Mouse (Mus musculus) myocyte (in vitro differentiated cells): ENCODE data around the gene Tomm34. TPM values are rescaled to one million over a fixed set of nuclear protein-coding genes. Genes with fewer than 3 reads are reported as not detected.
A peak's percentile ranks its signal among the peaks of the same experiment; 100 is the strongest.

Source experiments
- H3K27me3 ChIP-seq: one replicate; pipeline ENCODE4 v1.6.1; 2011; ENCODE audit not compliant: control insufficient read depth, insufficient read depth, insufficient read length
- H3K36me3 ChIP-seq: one replicate; pipeline ENCODE4 v1.6.1; 2011; ENCODE audit not compliant: control insufficient read depth, insufficient read depth
- H3K4me2 ChIP-seq: one replicate; pipeline ENCODE4 v1.6.1; 2011; ENCODE audit warnings: low read depth, control low read depth
- H3K4me3 ChIP-seq: one replicate; pipeline ENCODE4 v1.5.1; 2011; ENCODE audit warnings: mild to moderate bottlenecking, control low read depth, moderate library complexity
- H3K79me2 ChIP-seq: one replicate; pipeline ENCODE4 v1.6.1; 2011; ENCODE audit not compliant: control insufficient read depth, insufficient read depth
- H3ac ChIP-seq: one replicate; pipeline ENCODE4 v1.6.1; 2011; ENCODE audit not compliant: control insufficient read depth, insufficient read length
- CEBPB ChIP-seq: IDR thresholded peaks from 2 replicates; pipeline ENCODE4 v1.6.1; 2011; ENCODE audit warnings: mild to moderate bottlenecking, moderate library complexity; ENCODE audit not compliant: poor library complexity, insufficient read depth, severe bottlenecking
- E2F4 ChIP-seq: IDR thresholded peaks from one replicate; pipeline ENCODE4 v1.6.1; 2011; ENCODE audit warnings: mild to moderate bottlenecking, control low read depth, moderate library complexity; ENCODE audit not compliant: insufficient read depth
- MAX ChIP-seq: IDR thresholded peaks from one replicate; pipeline ENCODE4 v1.6.1; 2011; ENCODE audit warnings: low read depth, mild to moderate bottlenecking, control low read depth
- MYOD1 ChIP-seq, 3 experiments: IDR thresholded peaks; one replicate each; pipeline ENCODE4 v1.6.1; 2011; ENCODE audit warnings: control low read depth in 2 of 3, low read depth in 2 of 3, mild to moderate bottlenecking in 2 of 3, moderate library complexity in 1 of 3; ENCODE audit not compliant: insufficient read length in 2 of 3, control insufficient read depth in 1 of 3
- MYOG ChIP-seq, 3 experiments: IDR thresholded peaks; one replicate each; pipeline ENCODE4 v1.6.1; 2011; ENCODE audit warnings: control low read depth in 2 of 3, low read depth in 2 of 3, mild to moderate bottlenecking in 2 of 3; ENCODE audit not compliant: insufficient read length in 2 of 3, control insufficient read depth in 1 of 3, insufficient read depth in 1 of 3
- POLR2A ChIP-seq: IDR thresholded peaks from one replicate; pipeline ENCODE4 v1.6.1; 2011; ENCODE audit warnings: low read depth, mild to moderate bottlenecking, control low read depth, moderate library complexity; ENCODE audit not compliant: insufficient read length
- POLR2AphosphoS2 ChIP-seq: IDR thresholded peaks from one replicate; pipeline ENCODE4 v1.6.1; 2011; ENCODE audit warnings: low read depth, control low read depth; ENCODE audit not compliant: insufficient read length
- REST ChIP-seq: IDR thresholded peaks from one replicate; pipeline ENCODE4 v1.6.1; 2011; ENCODE audit warnings: mild to moderate bottlenecking, control low read depth, moderate library complexity; ENCODE audit not compliant: insufficient read depth, insufficient read length
- SRF ChIP-seq: IDR thresholded peaks from one replicate; pipeline ENCODE4 v1.6.1; 2011; ENCODE audit warnings: low read depth; ENCODE audit not compliant: control insufficient read depth, insufficient read length
- TCF12 ChIP-seq: IDR thresholded peaks from one replicate; pipeline ENCODE4 v1.6.1; 2011; ENCODE audit warnings: mild to moderate bottlenecking, control low read depth; ENCODE audit not compliant: poor library complexity, insufficient read depth, severe bottlenecking
- TCF3 ChIP-seq: IDR thresholded peaks from one replicate; pipeline ENCODE4 v1.6.1; 2011; ENCODE audit warnings: low read depth, control low read depth; ENCODE audit not compliant: insufficient read length
- USF1 ChIP-seq: IDR thresholded peaks from one replicate; pipeline ENCODE4 v1.6.1; 2011; ENCODE audit warnings: low read depth, mild to moderate bottlenecking, control low read depth, moderate library complexity
- polyA plus RNA-seq: library from polyadenylated mRNA; unstranded; fragments of >200 nt; fragmentation: generic; extraction: Trizol; gene quantifications from one replicate; pipeline ENCODE4 v1.2.1, GENCODE M21; 2012; ENCODE audit warnings: missing spikeins

Gene Tomm34
- polyA plus RNA-seq, 1 experiment: 24.1 TPM

DNA sequence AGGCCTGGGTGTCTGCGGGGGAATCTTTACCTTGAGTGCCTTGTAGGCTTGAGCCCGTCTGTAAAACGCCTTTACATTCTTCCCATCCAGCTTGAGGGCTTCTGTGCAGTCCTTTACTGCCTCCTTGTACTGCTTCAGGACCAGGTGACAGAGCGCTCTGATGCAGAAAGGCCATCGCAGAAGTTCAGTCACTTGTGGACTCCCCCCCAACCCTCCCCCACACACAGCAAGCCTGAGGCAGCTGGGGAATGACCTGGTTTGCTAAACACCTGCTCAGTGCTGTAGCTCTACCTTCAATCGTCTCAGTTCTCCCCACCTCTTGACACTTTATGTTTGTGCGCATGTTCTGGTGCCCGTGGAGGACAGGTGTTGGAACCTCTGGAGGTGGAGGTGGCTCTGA, 16.3 kb downstream of the Tomm34 start:
- TF ChIP-seq TCF12 (no peak), SRF (no peak)
- Histone ChIP-seq H3ac (no peak overlapping the region), H3K79me2 (no peaks in the 10 kb centered on the region), H3K4me2 (no peak overlapping the region), H3K4me3 (no peak overlapping the region), H3K27me3 (no peaks in the 10 kb centered on the region), H3K36me3 (peaks cover 31% of the 10 kb centered on the region)

DNA sequence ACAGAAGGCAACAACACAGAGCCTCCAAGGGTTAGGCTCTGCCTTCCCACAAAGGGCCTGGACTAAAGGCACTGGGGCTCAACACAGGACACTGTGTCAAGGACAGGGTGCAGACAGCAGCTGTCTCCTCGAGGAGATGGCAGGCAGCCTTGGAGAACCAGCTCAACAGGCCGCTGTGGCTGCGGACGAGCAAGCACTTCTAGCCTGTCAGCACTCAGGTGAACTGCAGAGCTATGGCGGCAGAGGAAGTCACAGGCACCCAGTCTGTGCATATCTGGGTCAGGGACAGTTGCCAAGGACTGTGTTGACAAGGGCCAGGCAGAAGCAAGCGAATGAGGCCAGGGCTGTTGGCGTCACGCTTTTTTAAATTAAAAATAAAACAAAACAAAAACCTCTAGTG, 17.2 kb downstream of the Tomm34 start:
- H3ac ChIP-seq: no peak overlapping the region
- TF ChIP-seq POLR2AphosphoS2 (no peak), MYOD1 (IDR thresholded peaks at IDR 0.05; ENCODE audit: control insufficient read depth in 1 of 3, insufficient read length in 2 of 3, low read depth in 2 of 3) (peak in 1 of 3 experiments; percentile 17), E2F4 (no peak), MYOG (IDR thresholded peaks at IDR 0.05; ENCODE audit: control insufficient read depth in 1 of 3, insufficient read depth in 1 of 3, insufficient read length in 2 of 3, low read depth in 2 of 3) (peak in 1 of 3 experiments; percentile 52), MAX (no peak), SRF (no peak), POLR2A (no peak)
- H3K79me2 ChIP-seq: no peaks in the 10 kb centered on the region
- no peak overlapping the region for H3K4me2 ChIP-seq
- no peak overlapping the region for H3K4me3 ChIP-seq
- peaks cover 30% of the 10 kb centered on the region for H3K36me3 ChIP-seq
- H3K27me3 ChIP-seq: no peaks in the 10 kb centered on the region

DNA sequence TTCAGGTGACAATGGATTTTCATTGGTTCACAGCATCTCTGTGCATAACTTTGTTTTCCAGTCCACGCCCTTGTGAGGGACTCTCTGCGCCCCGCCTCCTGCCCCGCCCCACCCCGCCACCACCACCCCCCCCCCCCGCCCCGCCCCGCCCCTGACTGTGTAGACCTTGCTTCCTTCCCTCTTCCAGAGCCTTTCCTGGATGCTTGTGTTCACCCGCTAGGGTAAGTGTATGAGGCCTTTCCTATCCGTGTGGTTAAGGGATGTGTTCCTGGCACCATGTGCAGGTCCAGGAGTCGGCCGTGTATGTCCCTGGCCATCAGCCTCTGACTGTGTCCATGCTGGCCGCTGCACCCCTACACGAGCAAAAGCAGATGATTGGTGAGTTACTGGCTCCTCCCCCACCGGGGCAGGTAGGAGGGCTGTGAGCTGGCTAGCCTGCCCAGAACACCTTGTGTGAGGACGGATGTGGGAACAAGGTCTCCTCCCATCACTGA, 23.7 kb downstream of the Tomm34 start:
- H3K79me2 ChIP-seq: no peaks in the 10 kb centered on the region
- H3K4me3 ChIP-seq: no peak overlapping the region
- H3K4me2 ChIP-seq: no peak overlapping the region
- no peak overlapping the region for H3ac ChIP-seq
- no peaks in the 10 kb centered on the region for H3K27me3 ChIP-seq
- TF ChIP-seq POLR2AphosphoS2: no peak
- TF ChIP-seq REST: no peak
- TF ChIP-seq E2F4: no peak
- no peak for TF ChIP-seq SRF
- no peak for TF ChIP-seq USF1
- no peak for TF ChIP-seq CEBPB
- no peak for TF ChIP-seq POLR2A
- no peak for TF ChIP-seq MAX
- no peak for TF ChIP-seq MYOD1 (IDR thresholded peaks at IDR 0.05; ENCODE audit: control insufficient read depth in 1 of 3, insufficient read length in 2 of 3, low read depth in 2 of 3)
- no peak for TF ChIP-seq MYOG (IDR thresholded peaks at IDR 0.05; ENCODE audit: control insufficient read depth in 1 of 3, insufficient read depth in 1 of 3, insufficient read length in 2 of 3, low read depth in 2 of 3)
- no peak for TF ChIP-seq TCF12
- no peak for TF ChIP-seq TCF3
- peaks cover 7% of the 10 kb centered on the region for H3K36me3 ChIP-seq

DNA sequence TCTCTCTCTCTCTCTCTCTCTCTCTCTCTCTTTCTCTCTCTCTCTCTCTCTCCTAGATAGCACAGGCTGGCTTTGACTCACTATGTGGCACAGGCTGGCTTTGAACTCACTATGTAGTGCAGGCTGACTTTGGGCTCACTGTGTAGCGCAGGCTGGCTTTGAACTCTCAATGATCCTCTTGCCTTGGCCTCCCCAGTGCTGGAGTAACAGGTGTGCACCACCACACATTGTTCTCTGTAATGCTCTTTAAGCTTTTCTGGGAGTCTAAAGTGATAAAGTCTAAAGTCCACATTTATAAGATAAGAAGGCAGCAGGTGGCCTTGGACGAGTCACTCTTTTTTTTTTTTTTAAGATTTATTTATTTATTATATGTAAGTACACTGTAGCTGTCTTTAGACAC, 29.4 kb downstream of the Tomm34 start:
- no peak overlapping the region for H3K4me3 ChIP-seq
- no peak overlapping the region for H3K4me2 ChIP-seq
- H3K27me3 ChIP-seq: no peaks in the 10 kb centered on the region
- H3ac ChIP-seq: no peak overlapping the region
- no peaks in the 10 kb centered on the region for H3K79me2 ChIP-seq
- TF ChIP-seq MYOG (IDR thresholded peaks at IDR 0.05; ENCODE audit: control insufficient read depth in 1 of 3, insufficient read depth in 1 of 3, insufficient read length in 2 of 3, low read depth in 2 of 3) (peak in 2 of 3 experiments; percentile 48 to 63), POLR2A (no peak), E2F4 (no peak), USF1 (no peak), CEBPB (no peak), MAX (no peak), REST (no peak), TCF12 (no peak), MYOD1 (IDR thresholded peaks at IDR 0.05; ENCODE audit: control insufficient read depth in 1 of 3, insufficient read length in 2 of 3, low read depth in 2 of 3) (peak in 2 of 3 experiments; percentile 61 to 73), POLR2AphosphoS2 (no peak), TCF3 (no peak), SRF (no peak)
- no peaks in the 10 kb centered on the region for H3K36me3 ChIP-seq

DNA sequence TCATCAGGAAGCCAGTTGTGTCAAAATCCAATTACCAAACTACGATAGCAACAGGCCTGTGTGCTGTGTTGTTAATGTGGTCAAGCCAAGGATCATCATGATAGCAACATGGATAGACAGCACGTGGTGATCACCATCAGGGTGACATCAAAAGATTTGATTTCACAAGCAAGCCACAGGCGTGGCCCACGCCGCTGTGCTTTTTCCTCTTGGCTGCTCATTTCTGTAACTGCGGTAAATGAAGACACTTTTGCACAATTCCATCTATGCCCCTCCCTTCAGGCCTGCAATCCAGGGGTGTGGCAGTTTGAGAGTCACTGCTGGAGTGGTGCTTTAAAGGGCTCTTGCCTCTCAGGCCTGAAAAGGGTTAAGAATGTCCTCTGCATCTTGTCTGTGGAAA, 30.0 kb downstream of the Tomm34 start:
- TF ChIP-seq TCF3 (no peak), CEBPB (peak; percentile 45; the same call in 1 of the 2 replicates), MAX (no peak)
- Histone ChIP-seq H3K79me2 (no peaks in the 10 kb centered on the region), H3ac (no peak overlapping the region), H3K4me3 (no peak overlapping the region), H3K36me3 (no peaks in the 10 kb centered on the region), H3K27me3 (no peaks in the 10 kb centered on the region), H3K4me2 (no peak overlapping the region)
